Mouse (Mus musculus) pancreas, adult 10 weeks (tissue): Measurements from ENCODE around the gene E4f1. TPM values are rescaled to one million over a fixed set of nuclear protein-coding genes. Genes with fewer than 3 reads are reported as not detected.

Experiments
- polyA plus RNA-seq: library from polyadenylated mRNA; stranded (reverse); fragments of 350-450 nt; fragmentation: Illumina TruSeq; extraction: RNeasy Lipid Tissue Mini Kit (QIAGEN cat#74804); gene quantifications from one replicate; pipeline ENCODE4 v1.2.3, GENCODE M21; 2015; ENCODE audit warnings: low read depth, low replicate concordance; ENCODE audit not compliant: insufficient read depth

The E4f1 gene
- 22.8 TPM for polyA plus RNA-seq

GRCm38 (mm10) chr17:24469910-24470602, at the start of gene E4f1, which contains the start of gene Pgp:
Gene E4f1, minus strand, starts transcription at chr17:24470313.
Gene Pgp, plus strand, starts transcription at chr17:24470392.

GRCm38 (mm10) chr17:24488186-24488661, 18.1 kb upstream of the E4f1 start, which contains the start of gene Caskin1:
Gene Caskin1, plus strand, starts transcription at chr17:24488601.

GRCm38 (mm10) chr17:24478663-24479380, 8.7 kb upstream of the E4f1 start, which contains the start of gene Mlst8:
Gene Mlst8, minus strand, starts transcription at chr17:24479078.

GRCm38 (mm10) chr17:24473612-24474275, 3.6 kb upstream of the E4f1 start, which contains the start of gene Bricd5:
Gene Bricd5, plus strand, starts transcription at chr17:24473884.

GRCm38 (mm10) chr17:24442632-24443155, 27.4 kb downstream of the E4f1 start, which contains the start of gene Dnase1l2:
Gene Dnase1l2, minus strand, starts transcription at chr17:24443105.

GRCm38 (mm10) chr17:24426471-24427169, 43.5 kb downstream of the E4f1 start, which contains the start of gene Eci1:
Gene Eci1, plus strand, starts transcription at chr17:24426641.

GRCm38 (mm10) chr17:24414230-24414976, 55.7 kb downstream of the E4f1 start, which contains the start of gene Rnps1:
Gene Rnps1, plus strand, starts transcription at chr17:24414565.

Other genes with a start within 250 kb of the E4f1 start
- 2.9 TPM for gene Tedc2, start 249.5 kb downstream of the E4f1 start, polyA plus RNA-seq
- not detected for gene Ccnf, start 218.8 kb downstream of the E4f1 start, polyA plus RNA-seq
- gene Abca17, start 119.2 kb downstream of the E4f1 start, polyA plus RNA-seq = not detected
- 7.3 TPM for gene Abca3, start 118.4 kb downstream of the E4f1 start, polyA plus RNA-seq
- 19.0 TPM for gene Rnps1, start 55.7 kb downstream of the E4f1 start, polyA plus RNA-seq
- 17.2 TPM for gene Eci1, start 43.7 kb downstream of the E4f1 start, polyA plus RNA-seq
- 1.9 TPM for gene Dnase1l2, start 27.2 kb downstream of the E4f1 start, polyA plus RNA-seq
- 5.2 TPM for gene Pgp, start 79 bp upstream of the E4f1 start, polyA plus RNA-seq
- gene Bricd5, start 3.6 kb upstream of the E4f1 start, polyA plus RNA-seq = not detected
- gene Mlst8, start 8.8 kb upstream of the E4f1 start, polyA plus RNA-seq = 3.5 TPM
- 0.26 TPM for gene Caskin1, start 18.3 kb upstream of the E4f1 start, polyA plus RNA-seq
- 28.2 TPM for gene Traf7, start 57.6 kb upstream of the E4f1 start, polyA plus RNA-seq
- 35.0 TPM for gene Rab26, start 63.9 kb upstream of the E4f1 start, polyA plus RNA-seq
- gene Pkd1, start 79.5 kb upstream of the E4f1 start, polyA plus RNA-seq = 26.9 TPM
- 50.0 TPM for gene Tsc2, start 162.3 kb upstream of the E4f1 start, polyA plus RNA-seq
- gene Nthl1, start 162.4 kb upstream of the E4f1 start, polyA plus RNA-seq = 3.5 TPM
- gene Slc9a3r2, start 180.0 kb upstream of the E4f1 start, polyA plus RNA-seq = 48.3 TPM
- gene Npw, start 188.1 kb upstream of the E4f1 start, polyA plus RNA-seq = 1.6 TPM
- gene Zfp598, start 199.4 kb upstream of the E4f1 start, polyA plus RNA-seq = 21.6 TPM
- 0.44 TPM for gene Syngr3, start 219.6 kb upstream of the E4f1 start, polyA plus RNA-seq
- 10.7 TPM for gene Gfer, start 225.8 kb upstream of the E4f1 start, polyA plus RNA-seq
- 1.6 TPM for gene Noxo1, start 225.9 kb upstream of the E4f1 start, polyA plus RNA-seq
- 6.0 TPM for gene Tbl3, start 237.3 kb upstream of the E4f1 start, polyA plus RNA-seq
- not detected for gene Rnf151, start 247.8 kb upstream of the E4f1 start, polyA plus RNA-seq
- 538 TPM for gene Rps2, start 247.8 kb upstream of the E4f1 start, polyA plus RNA-seq